Mouse (Mus musculus): ENCODE measurements around the gene Olig2.

- TF ChIP-seq POLR2A (IDR thresholded peaks at IDR 0.05; ENCODE audit: extremely low read depth, insufficient read depth, low read length): no peak
- TF ChIP-seq CTCF (IDR thresholded peaks at IDR 0.05; ENCODE audit: low read depth, low read length): no peak
Measured at GRCm38 (mm10) chr16:91270212-91270971, 45.1 kb downstream of the Olig2 start.
